Mouse (Mus musculus) NIH3T3 (cell line): ENCODE results near the gene Gm21897.
"Not testable (repeated sequence)": the region's sequence is repeated elsewhere in the genome, so short reads cannot be mapped to it uniquely, and the experiment has no call there.

ENCODE experiments used
- DNase-seq: peaks from one replicate; pipeline ENCODE4 v3.0.0-alpha.2; 2012; ENCODE audit warnings: low read depth

Gm21897 gene

GRCm38 (mm10) chr16:15317158-15317557, at the start of gene Gm21897:
Gene Gm21897 (plus strand): TSS chr16:15317458.
- not testable (repeated sequence) for DNase-seq

GRCm38 (mm10) chr16:15272291-15272690, 45.0 kb upstream of the Gm21897 start:
- no peak for DNase-seq

- peak; percentile 75 for DNase-seq
Measured at GRCm38 (mm10) chr16:15277461-15277860, 39.8 kb upstream of the Gm21897 start.

- no peak for DNase-seq
Measured at GRCm38 (mm10) chr16:15293041-15293440, 24.2 kb upstream of the Gm21897 start.

GRCm38 (mm10) chr16:15294289-15294688, 23.0 kb upstream of the Gm21897 start:
- peak; percentile 77 for DNase-seq

- DNase-seq, result peak; percentile 84
Measured at GRCm38 (mm10) chr16:15294911-15295659, 22.2 kb upstream of the Gm21897 start.

GRCm38 (mm10) chr16:15334526-15334925, 17.3 kb downstream of the Gm21897 start:
- DNase-seq, result no peak

GRCm38 (mm10) chr16:15339051-15339450, 21.8 kb downstream of the Gm21897 start:
- DNase-seq, result peak; percentile 27

GRCm38 (mm10) chr16:15346045-15346444, 28.8 kb downstream of the Gm21897 start:
- DNase-seq, result no peak

GRCm38 (mm10) chr16:15349381-15349780, 32.1 kb downstream of the Gm21897 start:
- peak; percentile 9 for DNase-seq

- DNase-seq, result peak; percentile 29
Measured at GRCm38 (mm10) chr16:15351301-15351700, 34.0 kb downstream of the Gm21897 start.

GRCm38 (mm10) chr16:15352320-15352719, 35.1 kb downstream of the Gm21897 start:
- DNase-seq, result peak; percentile 21

- peak; percentile 54 for DNase-seq
Measured at GRCm38 (mm10) chr16:15354901-15355300, 37.6 kb downstream of the Gm21897 start.

GRCm38 (mm10) chr16:15355339-15355738, 38.1 kb downstream of the Gm21897 start:
- DNase-seq, result peak; percentile 83

GRCm38 (mm10) chr16:15357766-15358165, 40.5 kb downstream of the Gm21897 start:
- DNase-seq, result peak; percentile 69

GRCm38 (mm10) chr16:15359110-15359782, 42.0 kb downstream of the Gm21897 start:
- peak; percentile 24 for DNase-seq

GRCm38 (mm10) chr16:15360825-15361224, 43.6 kb downstream of the Gm21897 start:
- DNase-seq, result peak; percentile 45
